Mouse (Mus musculus) hindbrain, embryonic 14.5 days (tissue): ENCODE measurements around the gene Disc1. TPM values are rescaled to one million over a fixed set of nuclear protein-coding genes. Genes with fewer than 3 reads are reported as not detected.

Experiments used
- ATAC-seq: fragments of 200-750 bp; cut with Nextera tagmentation; 2 replicates; pipeline ENCODE4 v1.8.0; 2017; ENCODE audit warnings: moderate number of reproducible peaks, mild to moderate bottlenecking, moderate TSS enrichment, moderate library complexity; ENCODE audit not compliant: low FRiP score
- DNase-seq: peaks from one replicate; pipeline ENCODE4 v3.0.0-alpha.2; 2015; ENCODE audit warnings: low spot score
- H3K27ac ChIP-seq: fragments of 300-500 bp; sonication (generic); 2 replicates; pipeline ENCODE4 v1.5.1; 2014; ENCODE audit warnings: mild to moderate bottlenecking, moderate library complexity
- H3K27me3 ChIP-seq: fragments of 300-500 bp; sonication (generic); 2 replicates; pipeline ENCODE4 v1.6.1; 2014; ENCODE audit warnings: mild to moderate bottlenecking, low read length, mixed read lengths; ENCODE audit not compliant: control insufficient read depth, insufficient read depth
- H3K36me3 ChIP-seq: fragments of 300-500 bp; sonication (generic); replicated peaks from 2 replicates; pipeline ENCODE4 v1.6.1; 2014; ENCODE audit not compliant: control insufficient read depth, insufficient read depth
- H3K4me1 ChIP-seq: fragments of 300-500 bp; sonication (generic); replicated peaks from 2 replicates; pipeline ENCODE4 v1.6.1; 2014; ENCODE audit warnings: antibody characterized with exemption, low read length, mixed read lengths; ENCODE audit not compliant: control insufficient read depth, insufficient read depth
- H3K4me2 ChIP-seq: fragments of 300-500 bp; sonication (generic); replicated peaks from 2 replicates; pipeline ENCODE4 v1.6.1; 2014; ENCODE audit warnings: mild to moderate bottlenecking, moderate library complexity
- H3K4me3 ChIP-seq: fragments of 300-500 bp; sonication (generic); replicated peaks from 2 replicates; pipeline ENCODE4 v1.5.1; 2014; ENCODE audit warnings: mild to moderate bottlenecking, low read length
- H3K9ac ChIP-seq: fragments of 300-500 bp; sonication (generic); 2 replicates; pipeline ENCODE4 v1.6.1; 2014
- H3K9me3 ChIP-seq: fragments of 300-500 bp; sonication (generic); 2 replicates; pipeline ENCODE4 v1.6.1; 2016; ENCODE audit warnings: low read length; ENCODE audit not compliant: control insufficient read depth
- WGBS: fragments of 180-500 bp; shearing (Covaris S2); extraction: QIAGEN DNeasy Blood & Tissue Kit; methylation state at CpG from one replicate; pipeline ENCODE4 v1.1.7; 2014; 5-methylcytosine and 5-hydroxymethylcytosine counted together
- polyA plus RNA-seq: library from polyadenylated mRNA; unstranded; fragments of >200 nt; fragmentation: Nextera tagmentation; extraction: Ambion mirVana; gene quantifications from 2 replicates; pipeline ENCODE4 v1.2.1, GENCODE M21; 2014

The Disc1 gene
- polyA plus RNA-seq, 1 experiment from 2014 or later: 1.8 TPM

DNA sequence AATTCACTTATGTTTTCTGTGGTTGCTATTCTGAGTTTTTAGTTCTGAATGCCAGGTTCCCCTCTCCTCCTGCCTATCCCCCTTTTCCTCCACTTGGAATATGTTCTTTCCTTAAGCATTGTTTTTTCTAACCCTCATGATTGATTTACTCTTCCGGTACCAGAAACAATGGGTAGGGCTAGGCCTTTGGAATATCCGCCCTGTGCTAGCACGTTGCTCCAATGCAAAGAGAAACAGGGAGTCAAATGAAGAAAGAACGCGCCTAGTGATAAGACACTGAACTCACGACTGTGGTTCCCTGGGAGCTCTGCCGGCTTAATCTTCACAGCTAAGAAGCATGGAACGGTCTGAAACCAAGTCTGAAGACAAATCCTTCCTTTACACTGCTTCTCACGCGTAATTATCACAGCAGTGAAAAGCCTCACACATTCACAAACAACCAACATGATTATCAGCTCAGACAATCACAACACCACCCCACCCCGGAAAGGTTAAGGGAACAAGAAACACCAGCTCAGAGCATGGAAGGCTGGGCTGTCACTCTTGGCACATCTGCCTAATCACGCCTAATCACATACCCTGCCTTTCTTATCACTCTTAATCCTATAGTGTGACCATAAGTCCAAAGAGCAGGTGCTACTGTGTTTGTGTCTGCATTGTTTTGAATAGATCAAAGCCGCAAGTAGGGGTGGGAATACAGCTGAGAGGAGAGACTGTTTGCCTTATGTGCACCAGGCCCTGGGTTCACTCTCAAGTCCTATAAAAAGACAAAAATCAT lies 218.3 kb downstream of the Disc1 start:
- WGBS: 62% methylated on average over 13 of the region's 13 CpGs
- H3K27ac ChIP-seq: no peak overlapping the region
- no peak overlapping the region for H3K4me3 ChIP-seq
- H3K9me3 ChIP-seq: 0 out of 2 replicates have a peak, but pooled peaks cover 5% of the 10 kb centered on the region
- no peak overlapping the region for H3K9ac ChIP-seq
- DNase-seq: no peak
- H3K36me3 ChIP-seq: no peaks in the 10 kb centered on the region
- no peaks in the 10 kb centered on the region for H3K27me3 ChIP-seq
- H3K4me1 ChIP-seq: peaks cover 5% of the 10 kb centered on the region
- no peak overlapping the region for H3K4me2 ChIP-seq
- no peak for ATAC-seq

GRCm38 (mm10) chr8:125277071-125277682 lies 223.2 kb downstream of the Disc1 start:
- H3K27me3 ChIP-seq: no peaks in the 10 kb centered on the region
- no peak overlapping the region for H3K4me2 ChIP-seq
- H3K36me3 ChIP-seq: no peaks in the 10 kb centered on the region
- H3K4me1 ChIP-seq: peaks cover 7% of the 10 kb centered on the region
- H3K9me3 ChIP-seq: 0 out of 2 replicates have a peak, but pooled peaks cover 5% of the 10 kb centered on the region
- WGBS: 12% methylated on average over 11 of the region's 11 CpGs
- no peak for ATAC-seq
- DNase-seq: no peak
- peak overlapping the region; percentile 6; the same call in 1 of the 2 replicates for H3K9ac ChIP-seq
- no peak overlapping the region for H3K4me3 ChIP-seq
- no peak overlapping the region for H3K27ac ChIP-seq

DNA sequence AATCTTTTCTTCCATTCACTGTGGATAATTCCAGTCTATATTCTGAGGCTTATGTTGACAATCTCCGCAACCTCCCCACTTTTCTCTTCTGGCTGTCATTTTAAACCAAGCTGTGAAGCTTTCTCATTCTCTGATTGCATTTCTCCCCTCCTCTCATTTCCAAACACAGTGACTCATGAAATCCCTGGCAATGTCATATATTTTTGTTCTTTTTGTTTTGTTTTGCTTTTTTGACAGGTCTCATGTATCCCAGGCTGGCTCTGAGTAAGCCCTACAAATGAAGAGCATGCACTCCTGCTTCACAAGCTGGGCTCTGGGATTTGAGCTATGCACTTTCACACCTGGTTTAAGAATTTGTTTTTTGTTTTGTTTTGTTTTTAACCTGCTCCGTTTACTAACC lies 225.2 kb downstream of the Disc1 start:
- no peak for ATAC-seq

DNA sequence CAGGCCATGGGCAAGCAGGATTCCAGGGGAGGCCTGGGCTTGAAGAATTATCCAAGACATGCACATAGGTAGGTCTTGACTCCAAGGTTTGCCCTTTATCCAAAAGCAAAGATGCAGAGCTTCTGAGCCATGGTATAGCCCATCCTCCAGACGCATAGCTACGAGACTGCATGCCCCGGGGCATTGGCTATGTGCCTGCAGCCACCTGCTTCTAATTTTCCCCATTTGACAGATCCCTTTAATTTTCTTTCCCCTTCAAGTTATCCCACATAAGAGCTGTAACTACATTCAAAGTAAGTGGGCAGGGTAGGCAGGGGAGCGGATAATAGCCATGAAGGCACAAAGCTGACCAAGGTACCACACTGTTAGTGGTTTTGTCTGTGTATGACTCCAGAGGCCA lies 225.9 kb downstream of the Disc1 start:
- Histone ChIP-seq H3K27ac (no peak overlapping the region), H3K36me3 (no peaks in the 10 kb centered on the region), H3K4me3 (no peak overlapping the region), H3K4me2 (no peak overlapping the region), H3K27me3 (no peaks in the 10 kb centered on the region), H3K9me3 (0 out of 2 replicates have a peak, but pooled peaks cover 4% of the 10 kb centered on the region), H3K9ac (no peak overlapping the region), H3K4me1 (peaks cover 7% of the 10 kb centered on the region)
- no peak for DNase-seq
- ATAC-seq: no peak
- WGBS: 64% methylated on average over 4 of the region's 4 CpGs

More for the DNA sequence above, 225.2 kb downstream of the Disc1 start:
- no peak overlapping the region for H3K4me2 ChIP-seq
- H3K9me3 ChIP-seq: 0 out of 2 replicates have a peak, but pooled peaks cover 5% of the 10 kb centered on the region
- H3K27ac ChIP-seq: no peak overlapping the region
- no peak overlapping the region for H3K4me3 ChIP-seq
- no peak for DNase-seq
- 96% methylated on average over 2 of the region's 2 CpGs for WGBS
- no peaks in the 10 kb centered on the region for H3K36me3 ChIP-seq
- H3K27me3 ChIP-seq: no peaks in the 10 kb centered on the region
- peaks cover 7% of the 10 kb centered on the region for H3K4me1 ChIP-seq
- no peak overlapping the region for H3K9ac ChIP-seq

- ATAC-seq (no peak), DNase-seq (no peak)
- WGBS: 51% methylated on average over 7 of the region's 7 CpGs
These were observed 228.5 kb downstream of the Disc1 start for GRCm38 (mm10) chr8:125282531-125282930.

DNA sequence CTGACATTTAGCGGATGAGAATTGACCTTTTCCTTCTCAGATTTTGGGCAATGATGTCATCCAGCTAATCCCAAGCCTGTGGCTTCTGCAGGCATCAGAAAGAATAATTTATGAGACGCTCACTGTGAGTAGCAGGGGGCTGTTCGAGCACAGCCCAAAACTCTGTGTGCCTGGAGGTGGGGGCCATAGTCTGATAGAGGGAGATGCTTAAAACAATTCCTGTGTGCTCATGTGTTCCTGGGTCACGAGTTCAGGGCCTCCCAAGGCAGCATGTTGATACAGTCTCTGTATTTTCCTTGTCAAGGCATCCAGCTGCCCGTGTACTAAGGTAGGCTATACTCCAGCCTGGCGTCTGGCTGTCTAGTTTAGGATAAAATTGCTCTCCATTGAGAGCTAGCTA lies 229.5 kb downstream of the Disc1 start:
- no peaks in the 10 kb centered on the region for H3K27me3 ChIP-seq
- no peak overlapping the region for H3K4me3 ChIP-seq
- 67% methylated on average over 6 of the region's 6 CpGs for WGBS
- H3K4me2 ChIP-seq: no peak overlapping the region
- no peaks in the 10 kb centered on the region for H3K36me3 ChIP-seq
- H3K9me3 ChIP-seq: no peaks in the 10 kb centered on the region
- H3K9ac ChIP-seq: no peak overlapping the region
- DNase-seq (no peak), ATAC-seq (no peak)
- H3K4me1 ChIP-seq: no peaks in the 10 kb centered on the region
- H3K27ac ChIP-seq: no peak overlapping the region

More at GRCm38 (mm10) chr8:125282531-125282930, 228.5 kb downstream of the Disc1 start:
- Histone ChIP-seq H3K4me1 (no peaks in the 10 kb centered on the region; the same call in 1 of the 2 replicates), H3K36me3 (no peaks in the 10 kb centered on the region), H3K9ac (no peak overlapping the region), H3K9me3 (no peaks in the 10 kb centered on the region), H3K4me2 (no peak overlapping the region), H3K4me3 (no peak overlapping the region), H3K27ac (no peak overlapping the region), H3K27me3 (no peaks in the 10 kb centered on the region)

- 74% methylated on average over 4 of the region's 4 CpGs for WGBS
- Histone ChIP-seq H3K4me3 (no peak overlapping the region), H3K27ac (no peak overlapping the region), H3K4me2 (no peak overlapping the region), H3K27me3 (no peaks in the 10 kb centered on the region), H3K9ac (no peak overlapping the region), H3K4me1 (no peaks in the 10 kb centered on the region), H3K9me3 (no peaks in the 10 kb centered on the region), H3K36me3 (no peaks in the 10 kb centered on the region)
- DNase-seq (no peak), ATAC-seq (no peak)
These were observed 230.9 kb downstream of the Disc1 start for GRCm38 (mm10) chr8:125284875-125285274.

- Histone ChIP-seq H3K4me2 (no peak overlapping the region), H3K4me3 (no peak overlapping the region), H3K27me3 (no peaks in the 10 kb centered on the region), H3K9me3 (no peaks in the 10 kb centered on the region), H3K36me3 (no peaks in the 10 kb centered on the region), H3K27ac (no peak overlapping the region), H3K9ac (no peak overlapping the region), H3K4me1 (no peaks in the 10 kb centered on the region)
- no peak for ATAC-seq
- DNase-seq: no peak
- WGBS: 67% methylated on average over 8 of the region's 8 CpGs
These were observed 231.4 kb downstream of the Disc1 start for GRCm38 (mm10) chr8:125285391-125285790.

GRCm38 (mm10) chr8:125285966-125286681 lies 232.1 kb downstream of the Disc1 start:
- H3K27ac ChIP-seq: no peak overlapping the region
- no peaks in the 10 kb centered on the region for H3K36me3 ChIP-seq
- no peaks in the 10 kb centered on the region for H3K4me1 ChIP-seq
- H3K9ac ChIP-seq: no peak overlapping the region
- ATAC-seq (no peak), DNase-seq (no peak)
- WGBS: 79% methylated on average over 12 of the region's 12 CpGs
- H3K9me3 ChIP-seq: no peaks in the 10 kb centered on the region
- no peaks in the 10 kb centered on the region for H3K27me3 ChIP-seq
- no peak overlapping the region for H3K4me2 ChIP-seq
- no peak overlapping the region for H3K4me3 ChIP-seq
